Mouse (Mus musculus): ENCODE measurements at regions not wholly inside any gene's neighbourhood (a gene's known extent, or its start where the extent isn't known, plus 50 kb on each side); places are given as distances from the start of the nearest gene placed in this dataset.

DNA sequence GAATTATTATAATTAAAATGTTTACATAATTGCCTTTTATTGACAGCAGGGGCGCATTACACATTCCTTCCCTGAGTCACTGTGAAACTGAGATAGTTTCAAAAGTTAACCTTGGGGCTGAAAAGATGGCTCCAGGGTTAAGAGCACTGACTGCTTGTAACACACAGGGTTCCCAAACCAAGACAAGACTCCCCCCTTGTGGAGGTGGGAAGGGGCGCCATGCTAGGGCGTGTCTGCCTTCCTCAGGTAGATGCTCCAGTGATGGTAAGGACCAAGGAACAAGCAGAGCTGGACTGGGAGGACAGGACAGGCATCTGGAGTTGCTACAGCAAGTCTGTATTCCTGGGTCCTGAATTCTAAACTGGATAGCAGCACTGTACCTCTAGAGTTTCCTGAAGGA is 351.9 kb downstream of the Tbc1d22a start:
- DNase-seq, result no peak

DNA sequence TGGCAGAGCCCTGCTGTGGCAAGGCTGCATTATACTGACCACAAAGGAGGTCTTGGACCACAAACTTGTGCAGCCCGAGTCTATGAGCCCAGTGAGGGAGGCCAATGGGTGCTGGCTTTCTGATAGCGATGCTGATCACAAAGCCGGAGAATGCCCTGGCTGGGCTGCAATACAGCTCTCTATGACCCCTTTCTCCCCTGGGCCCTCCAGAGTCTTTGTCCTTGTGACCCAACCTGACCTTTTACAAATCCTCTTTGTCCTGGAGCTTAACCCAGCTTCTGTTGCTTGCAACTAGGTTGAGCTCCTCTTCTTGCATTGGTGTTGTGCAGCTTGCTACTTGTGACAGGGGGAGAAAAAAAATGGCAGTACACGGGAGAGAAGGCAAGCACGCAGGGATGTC is 360.1 kb downstream of the Tbc1d22a start:
- no peak for DNase-seq

DNA sequence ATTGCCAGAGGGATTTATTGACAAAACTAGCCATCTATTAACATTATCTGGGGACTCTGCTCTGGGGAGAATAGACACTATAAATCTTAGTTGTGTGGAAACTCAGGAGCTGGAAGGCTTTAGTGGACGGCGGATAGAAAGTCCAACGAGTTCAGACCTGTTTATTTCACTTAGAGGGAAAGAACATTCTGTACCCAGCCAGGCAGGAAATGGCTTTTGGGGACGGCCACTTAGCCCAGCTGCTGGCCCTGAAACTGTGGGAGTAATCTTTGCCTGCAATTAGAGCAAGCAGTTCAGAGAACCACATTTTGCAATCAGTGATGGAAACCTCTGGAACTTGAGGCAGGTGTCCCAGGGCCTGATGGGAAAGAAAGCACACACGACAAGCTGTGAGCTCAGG is 362.4 kb downstream of the Tbc1d22a start:
- no peak for DNase-seq

DNA sequence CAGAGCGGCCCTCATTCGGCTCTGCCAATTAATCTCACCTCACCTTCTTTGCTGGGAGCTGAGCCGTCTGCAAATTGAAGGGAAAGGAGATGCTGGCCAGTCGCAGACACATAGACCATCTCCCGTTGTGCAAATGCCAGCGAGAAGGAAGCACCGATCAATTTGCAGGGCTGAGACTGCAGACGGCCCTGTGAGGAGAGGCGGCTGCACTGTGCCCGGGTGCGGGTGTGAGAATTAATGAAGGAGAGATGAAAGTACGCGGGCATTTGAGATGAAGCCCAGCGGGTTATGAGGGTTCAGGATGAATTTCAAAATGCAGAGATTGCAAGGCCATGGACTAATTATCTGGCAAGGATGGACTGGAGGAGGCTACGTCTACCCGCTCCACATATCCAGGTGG is 364.4 kb downstream of the Tbc1d22a start:
- no peak for DNase-seq

DNA sequence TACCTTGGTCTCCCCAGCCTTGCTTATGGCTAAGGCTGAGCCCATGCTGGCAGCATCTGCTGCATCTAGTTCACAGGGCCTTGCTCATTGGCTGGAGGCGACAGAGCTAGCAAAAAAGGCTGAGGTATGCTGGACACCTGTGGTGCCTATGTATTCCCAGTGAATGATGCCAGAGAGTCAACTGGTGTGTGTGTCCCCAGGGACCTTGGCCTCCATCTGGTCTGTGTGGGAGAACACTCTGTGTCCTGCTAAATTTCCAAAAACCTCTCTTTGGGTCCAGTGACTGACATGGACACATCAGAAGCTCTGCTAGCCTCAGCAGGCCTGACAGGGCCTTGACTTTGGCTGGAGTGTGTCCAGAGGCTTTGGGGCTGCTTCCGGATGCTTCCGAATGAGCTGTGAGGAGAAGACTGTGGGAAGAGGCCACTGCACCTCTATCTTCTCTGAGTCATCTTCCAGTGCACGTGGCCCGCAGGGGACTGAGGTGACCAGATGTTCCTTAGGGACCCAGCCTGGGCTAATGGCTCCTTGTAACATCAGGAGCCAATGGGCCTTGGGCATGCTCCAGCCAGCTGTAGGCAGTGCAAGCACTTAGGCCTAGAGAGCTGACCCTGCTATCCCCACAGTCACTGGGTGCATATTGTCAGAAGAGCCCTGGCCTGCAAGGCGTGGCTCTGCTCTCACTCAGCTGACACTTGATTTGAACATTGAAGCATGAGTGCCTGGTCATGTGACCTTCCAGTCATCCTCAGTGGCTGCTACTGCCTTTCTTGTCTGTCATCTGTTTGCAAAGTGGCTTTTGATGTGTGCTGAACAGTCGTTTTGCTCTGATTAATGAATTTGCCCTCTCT is 368.2 kb downstream of the Tbc1d22a start:
- DNase-seq, result peak; percentile 44 to 49

DNA sequence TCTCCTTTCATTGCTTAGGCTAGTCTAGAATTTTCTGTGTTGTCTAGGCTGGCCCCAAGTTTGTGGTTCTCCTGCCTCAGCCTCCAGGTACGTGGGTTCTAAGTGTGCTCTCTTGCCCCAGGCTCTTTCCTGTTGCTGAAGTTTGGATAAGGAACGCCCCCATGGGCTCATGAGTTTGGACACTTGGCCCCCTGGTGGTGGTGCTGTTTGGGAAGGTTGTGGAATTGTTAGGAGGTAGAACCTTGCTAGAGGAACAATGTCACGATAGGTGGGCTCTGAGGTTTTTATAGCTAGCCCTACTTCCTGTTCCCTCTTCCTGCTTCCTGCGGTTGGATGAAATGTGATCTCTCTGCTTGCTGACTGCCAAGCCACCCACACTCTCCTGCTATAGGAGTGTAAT is 371.5 kb downstream of the Tbc1d22a start:
- DNase-seq, result no peak

DNA sequence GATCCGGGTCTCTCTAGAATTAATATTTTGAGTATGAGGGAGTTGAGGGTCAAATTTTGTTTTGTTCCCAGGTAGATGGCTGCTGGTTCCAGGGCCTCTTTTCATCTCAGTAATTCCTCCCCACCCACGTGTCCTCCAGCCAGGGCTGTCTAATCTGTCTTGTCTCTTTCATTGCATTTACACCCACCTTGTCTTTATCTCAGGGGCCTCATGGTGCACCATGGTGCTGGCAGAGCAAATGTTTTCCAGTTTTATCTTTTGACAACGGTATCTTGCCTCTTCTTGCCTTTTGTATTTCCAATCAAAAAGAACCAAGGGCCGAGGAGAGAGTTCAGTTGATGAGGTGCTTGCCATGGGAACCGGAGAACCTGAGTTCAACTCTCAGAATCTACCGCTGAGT is 372.9 kb downstream of the Tbc1d22a start:
- DNase-seq, result no peak

DNA sequence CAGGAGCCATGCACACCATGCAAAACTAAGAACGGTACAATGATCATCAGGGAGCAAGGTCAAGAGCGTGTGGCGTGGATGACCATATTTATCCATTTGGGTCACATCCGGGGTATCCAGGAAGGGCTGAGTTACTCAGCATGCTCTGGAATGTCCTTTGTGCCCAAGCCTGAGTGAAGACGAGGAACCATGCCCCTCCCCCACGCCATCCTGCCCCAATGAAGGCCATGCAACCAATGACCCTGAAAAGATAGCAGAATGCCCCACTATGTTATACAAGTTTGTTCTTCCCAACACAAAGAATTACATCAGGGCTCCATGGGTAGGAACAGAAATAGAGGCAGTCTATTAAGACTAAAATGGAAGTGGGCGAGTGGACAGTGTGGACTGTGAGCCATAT is 375.8 kb downstream of the Tbc1d22a start:
- no peak for DNase-seq

DNA sequence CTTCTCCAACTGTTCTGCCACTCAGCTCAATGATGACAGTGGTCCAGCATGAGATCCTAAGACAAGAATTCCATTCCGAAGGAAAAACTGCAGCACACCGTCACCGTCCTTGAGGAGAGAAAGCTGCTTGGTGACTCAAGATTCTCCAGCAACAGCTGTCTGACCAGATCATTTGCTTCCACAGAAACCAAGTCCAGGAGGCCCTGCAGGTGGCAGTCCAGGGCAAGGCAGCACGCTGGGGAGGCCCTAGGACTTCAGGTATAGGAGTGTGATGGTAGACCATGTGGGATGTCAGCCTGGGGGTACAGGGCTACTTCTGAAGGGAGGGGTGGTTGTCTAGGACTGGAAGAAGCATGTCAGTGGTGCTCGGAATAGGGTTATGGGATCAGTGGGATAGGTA is 376.6 kb downstream of the Tbc1d22a start:
- DNase-seq, result peak in 1 of 2 experiments; percentile 11

DNA sequence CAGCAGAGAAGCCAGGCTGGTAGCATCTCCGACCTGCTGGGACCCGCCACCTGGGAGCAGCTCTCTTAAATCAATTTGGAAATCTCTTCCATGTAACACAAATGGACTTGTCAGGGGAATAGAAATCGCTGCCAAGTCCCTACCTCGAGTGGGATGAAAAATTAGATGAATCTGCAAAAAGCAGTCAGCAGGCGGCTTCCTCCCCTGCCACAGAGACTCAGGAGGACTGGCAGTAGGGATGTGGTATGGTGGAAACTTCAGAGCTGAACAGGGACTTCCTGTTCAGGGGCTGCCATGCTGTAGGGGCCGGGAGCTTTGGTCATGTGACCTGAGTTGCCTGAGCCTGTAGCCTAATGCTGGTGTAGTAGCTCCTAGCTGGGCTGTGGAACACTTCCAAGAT is 379.1 kb downstream of the Tbc1d22a start:
- peak; percentile 33 to 38 for DNase-seq

DNA sequence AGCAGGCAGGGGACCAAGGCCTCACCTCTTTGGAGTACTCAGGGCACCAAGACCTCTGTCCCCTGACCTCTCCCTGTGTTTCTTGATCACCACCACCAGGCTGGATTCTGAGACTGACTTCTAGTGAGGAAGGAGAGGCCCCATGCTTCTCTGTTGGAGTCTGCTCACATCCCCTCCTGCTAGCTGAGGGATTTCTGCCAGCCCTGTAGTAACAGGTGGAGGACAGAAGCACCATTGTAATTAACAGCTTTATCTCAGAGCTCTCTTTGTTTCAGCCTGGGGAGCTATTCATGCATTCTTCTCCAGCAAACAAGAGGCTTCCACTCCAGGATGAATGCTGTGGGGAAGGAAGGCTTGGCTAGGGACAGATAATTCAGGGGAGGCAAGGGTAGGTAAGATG is 392.2 kb downstream of the Tbc1d22a start:
- DNase-seq, result no peak

DNA sequence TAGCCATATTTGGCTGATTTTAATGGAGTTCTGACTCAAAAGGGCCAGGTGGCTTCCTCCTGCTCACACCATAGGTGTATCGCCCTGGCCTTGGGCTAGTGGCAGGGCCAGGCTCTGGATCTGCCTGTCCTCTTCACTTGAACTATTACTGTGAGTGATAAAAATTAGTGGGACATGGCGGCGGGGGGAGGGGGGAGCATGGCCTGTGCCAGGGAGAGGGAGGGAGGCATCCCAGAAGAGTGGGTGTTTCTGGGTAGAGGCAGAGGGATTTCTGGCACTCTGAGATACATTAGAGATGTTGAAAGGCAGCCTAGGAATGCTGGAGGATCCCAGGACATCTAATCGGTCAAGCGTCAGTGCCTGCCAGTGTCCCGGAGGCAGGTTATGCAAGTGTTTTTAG is 395.4 kb downstream of the Tbc1d22a start:
- DNase-seq, result no peak

DNA sequence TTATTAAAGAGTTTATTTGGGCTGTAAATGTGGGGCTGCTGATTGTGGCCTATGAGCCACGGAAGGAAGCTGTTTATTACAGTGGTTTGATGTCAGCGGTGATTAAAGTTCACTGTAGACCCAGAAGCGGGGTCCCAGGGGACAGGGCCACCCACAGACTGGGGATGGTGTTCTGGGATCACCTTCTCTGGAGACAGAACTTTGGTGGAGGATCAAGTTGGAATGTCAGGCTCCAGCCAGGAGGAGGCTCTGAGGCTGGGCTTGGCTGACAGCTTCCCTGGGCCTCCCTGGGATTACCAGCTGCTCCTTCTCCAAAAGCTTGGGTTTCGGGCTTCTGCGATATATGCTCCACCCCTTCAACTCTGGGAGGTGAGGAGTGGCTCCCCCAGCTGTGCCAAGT is 417.1 kb downstream of the Tbc1d22a start:
- peak in 1 of 2 experiments; percentile 6 for DNase-seq

DNA sequence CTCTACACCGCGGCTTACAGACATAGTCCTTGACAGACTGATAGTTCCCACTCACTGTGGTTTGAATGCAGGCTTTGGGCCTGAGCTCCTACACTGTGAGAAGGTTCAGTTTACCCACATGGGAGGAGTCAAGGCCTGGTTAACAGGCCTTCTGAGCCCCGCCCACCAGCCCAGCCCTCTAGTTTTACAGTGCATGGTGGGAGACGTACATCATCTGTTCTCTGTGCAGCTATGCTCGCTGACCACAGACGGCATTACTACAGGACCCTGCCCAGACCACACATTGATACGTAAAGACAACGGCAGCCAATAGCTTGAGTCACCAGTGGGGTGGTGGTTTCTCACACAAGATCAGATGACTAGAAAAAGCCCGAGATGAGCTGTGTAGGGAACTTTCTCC is 431.0 kb downstream of the Tbc1d22a start:
- no peak for DNase-seq

DNA sequence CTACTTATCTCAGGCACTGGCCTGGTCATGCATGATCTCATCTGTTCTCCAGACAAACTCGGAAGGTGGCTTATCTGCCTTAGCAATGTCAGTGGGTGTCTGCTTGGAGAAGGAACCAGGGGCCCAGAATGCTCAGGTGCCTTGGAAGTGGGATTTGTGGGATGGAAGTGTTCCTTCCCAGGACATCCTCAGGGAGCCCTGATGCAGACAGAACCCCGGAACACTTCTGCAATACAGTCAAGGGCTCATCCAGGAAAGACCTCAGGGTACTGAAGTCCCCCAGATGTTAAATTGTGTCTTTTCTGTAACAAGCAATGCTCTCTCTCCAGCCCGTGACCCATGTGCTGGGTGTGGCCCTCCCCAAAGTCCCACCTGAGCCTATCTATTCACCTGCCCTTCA is 433.9 kb downstream of the Tbc1d22a start:
- no peak for DNase-seq

DNA sequence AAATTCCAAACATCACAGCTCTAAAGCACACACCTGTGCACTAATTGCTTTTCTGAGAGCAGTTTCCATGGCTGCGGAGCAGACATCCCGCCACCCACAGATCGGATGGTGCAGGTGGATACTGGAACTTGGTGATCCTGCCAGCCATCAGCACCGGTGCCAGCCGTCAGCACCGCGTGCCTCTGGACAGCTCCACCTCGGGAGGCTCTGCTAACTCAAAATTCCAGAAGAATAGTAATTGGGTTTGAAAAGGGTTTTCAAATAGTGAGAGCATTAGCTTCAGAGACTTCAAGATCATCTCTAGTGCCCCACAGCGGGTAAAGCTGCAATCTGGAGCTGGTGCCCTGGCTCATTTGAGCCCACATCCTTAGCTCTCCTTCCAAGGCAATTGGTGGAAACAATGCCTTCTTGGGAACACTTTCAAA is 458.8 kb downstream of the Tbc1d22a start:
- DNase-seq, result peak; percentile 19 to 37

DNA sequence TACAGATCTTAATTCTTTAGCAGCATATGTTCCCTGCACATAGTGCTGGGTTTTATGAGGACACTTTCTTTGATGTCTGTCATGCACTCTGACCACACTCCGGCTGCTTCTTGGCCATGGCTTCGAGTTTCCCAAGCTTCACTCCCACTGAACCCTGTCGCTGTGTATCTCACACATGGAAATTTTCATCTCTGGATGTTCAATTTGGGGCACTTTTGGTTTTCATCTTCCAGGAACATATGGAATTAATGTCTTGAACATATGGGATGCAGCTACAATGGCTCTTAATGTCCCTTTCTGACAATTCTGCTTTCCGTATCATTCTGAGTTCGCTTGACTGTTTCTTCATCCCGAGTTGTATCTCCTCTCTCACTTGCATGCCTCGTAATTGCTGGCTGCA is 462.8 kb downstream of the Tbc1d22a start:
- no peak for DNase-seq

DNA sequence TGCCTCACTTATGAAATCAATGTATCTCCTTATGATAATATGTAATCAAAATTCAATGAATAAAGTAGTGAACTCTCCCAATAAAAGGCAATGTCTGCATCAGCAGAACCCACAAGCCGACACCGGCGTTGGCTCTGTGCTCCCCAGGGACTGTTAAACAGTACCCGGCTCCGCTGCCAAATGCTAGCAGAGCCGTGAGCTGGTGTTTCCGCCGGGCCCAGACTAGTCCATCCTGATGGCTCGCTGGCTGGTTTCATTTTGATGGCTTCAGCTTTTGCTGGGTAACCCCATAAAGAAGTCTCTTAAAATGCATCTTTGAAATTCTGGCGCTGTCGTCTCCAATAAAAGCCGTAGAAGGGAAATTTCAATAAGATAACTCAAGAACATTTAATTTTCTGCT is 468.8 kb downstream of the Tbc1d22a start:
- DNase-seq, result peak; percentile 7 to 8

DNA sequence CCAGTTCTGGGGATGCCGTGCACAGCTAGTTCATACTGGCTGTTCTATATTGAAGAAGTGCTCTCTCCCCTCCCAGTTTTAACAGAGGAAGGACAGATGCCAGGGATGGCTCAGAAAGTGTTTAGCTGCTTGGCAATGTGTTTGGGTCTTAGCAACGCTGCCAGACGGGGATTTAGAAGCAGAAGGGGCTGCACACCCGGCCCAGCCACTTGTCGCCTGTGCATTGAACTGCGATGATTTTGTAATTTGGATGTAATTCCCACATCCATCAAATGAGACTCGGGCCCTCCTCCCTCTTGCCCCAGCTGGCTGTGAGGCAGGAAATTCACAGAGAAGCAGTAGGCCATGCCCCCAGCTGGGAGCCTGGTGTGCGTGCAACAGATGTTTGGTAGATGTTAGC is 475.4 kb downstream of the Tbc1d22a start:
- DNase-seq, result no peak

DNA sequence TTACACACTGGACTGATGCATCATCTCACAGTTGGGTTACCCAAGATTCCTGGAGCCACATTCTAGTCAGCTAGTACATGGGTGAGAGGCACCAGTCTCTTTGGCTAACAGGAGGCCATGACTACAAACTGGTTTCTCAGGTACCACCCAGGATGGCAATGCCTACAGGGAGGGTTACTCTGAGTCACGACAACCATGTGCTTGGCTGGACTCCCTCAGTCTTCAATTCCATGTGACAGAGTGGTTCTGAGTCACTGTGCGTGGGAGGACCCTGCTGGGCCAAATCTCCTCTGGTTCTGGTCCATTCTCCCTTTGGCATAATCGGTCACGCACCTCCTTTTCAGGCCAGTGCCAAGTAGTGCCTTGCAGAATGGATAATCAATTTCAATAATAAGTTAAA is 482.5 kb downstream of the Tbc1d22a start:
- peak; percentile 11 to 35 for DNase-seq

DNA sequence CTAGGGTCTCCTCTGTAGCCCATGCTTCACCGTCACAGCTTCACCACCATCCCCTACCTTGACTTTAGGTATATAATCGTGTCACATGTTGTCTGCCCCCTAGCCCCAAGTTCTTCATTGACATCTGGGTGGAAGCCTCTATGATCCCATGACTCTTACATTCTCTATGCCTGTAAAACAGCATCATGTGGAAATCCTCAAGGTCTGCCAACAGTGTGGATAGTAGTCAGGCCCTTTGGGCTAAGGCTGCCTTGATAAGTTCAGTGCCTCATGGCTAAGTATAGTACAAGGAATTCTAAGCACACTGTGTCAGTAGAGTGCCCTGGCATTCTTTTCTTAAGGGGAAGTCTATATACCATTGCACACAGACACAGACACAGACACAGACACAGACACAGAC is 496.2 kb downstream of the Tbc1d22a start:
- no peak for DNase-seq

DNA sequence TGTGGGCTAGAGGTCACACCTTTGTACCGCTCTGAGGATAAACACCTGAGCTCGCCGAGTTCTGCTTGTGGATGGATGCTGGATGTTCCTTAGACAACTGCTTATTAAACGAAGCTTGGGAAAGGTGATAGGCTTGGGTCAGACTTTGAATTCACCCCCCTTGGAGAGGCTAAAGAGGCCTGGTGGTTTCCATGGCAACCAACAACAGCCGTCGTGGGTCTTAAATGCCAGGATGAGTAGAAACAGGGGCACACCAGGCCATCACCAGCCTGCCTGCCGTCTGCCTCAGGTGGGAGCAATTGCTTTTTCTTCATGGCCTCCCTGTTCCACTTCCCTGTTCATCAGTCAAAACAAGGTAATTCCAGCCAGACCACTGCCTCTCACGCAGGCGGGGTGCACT is 504.1 kb downstream of the Tbc1d22a start:
- DNase-seq, result no peak

DNA sequence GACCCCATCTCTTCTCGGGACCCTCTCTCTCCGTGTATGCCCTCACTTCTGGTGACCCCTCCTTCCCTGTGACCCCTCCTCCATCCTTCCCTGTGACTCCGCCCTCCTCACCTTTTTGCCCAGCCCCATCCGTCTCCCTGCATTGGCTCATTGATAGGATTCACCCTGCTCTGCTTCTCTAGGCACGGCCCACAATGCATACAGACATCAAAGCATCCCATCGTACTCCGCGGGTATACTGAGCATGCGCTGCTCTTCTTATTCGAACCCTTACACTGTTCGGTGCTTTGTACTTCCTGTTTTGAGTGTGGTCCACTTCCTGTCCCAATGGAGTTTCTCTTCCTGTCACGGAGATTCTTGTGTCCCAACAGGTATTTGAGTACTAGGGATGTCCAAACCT is 504.8 kb downstream of the Tbc1d22a start:
- no peak for DNase-seq

DNA sequence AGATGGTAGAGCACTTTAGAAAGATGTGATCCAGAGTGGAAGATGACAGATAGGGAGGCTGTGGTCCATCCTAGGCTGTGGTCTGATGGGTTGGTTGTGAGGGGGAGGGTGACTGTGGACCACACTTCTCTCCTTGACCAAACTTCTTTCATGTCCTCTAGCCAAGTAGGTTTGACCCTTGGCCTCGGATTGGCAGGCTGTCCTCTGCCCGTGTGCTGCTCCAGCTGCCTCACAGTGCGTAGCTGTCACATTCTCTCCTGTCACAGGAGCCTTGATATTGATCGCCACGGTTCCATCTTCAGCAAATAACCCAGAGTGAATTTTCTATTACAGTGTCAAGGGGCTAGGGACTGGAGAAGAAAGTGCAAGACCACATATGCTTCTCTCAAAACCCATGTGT is 506.9 kb downstream of the Tbc1d22a start:
- DNase-seq, result no peak

DNA sequence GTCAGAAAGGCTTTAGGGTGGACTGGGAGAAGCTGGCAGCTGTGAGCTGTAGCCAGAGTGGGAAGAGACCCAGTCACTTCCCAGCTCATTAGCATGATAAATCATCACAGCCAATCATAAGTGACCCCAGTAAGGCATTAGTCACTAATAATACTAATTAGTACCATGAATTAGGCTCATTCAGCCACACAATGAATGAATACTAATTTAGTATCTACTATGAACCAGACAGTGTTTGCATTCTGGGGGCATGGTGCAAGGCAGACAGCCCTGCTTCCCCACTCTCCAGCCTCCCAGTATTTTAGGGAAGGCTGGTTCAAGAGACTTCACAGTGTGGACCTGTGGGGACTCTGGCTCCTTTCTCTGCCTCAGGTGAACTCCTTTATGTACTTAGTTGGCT is 523.7 kb downstream of the Tbc1d22a start:
- no peak for DNase-seq

Data from cerebellum, adult 18-20 months (tissue).